Mouse (Mus musculus) urinary bladder, postnatal 0 days (tissue): ENCODE results near the gene Mum1. TPM values are rescaled to one million over a fixed set of nuclear protein-coding genes. Genes with fewer than 3 reads are reported as not detected.

Experiments used
- microRNA-seq: library from miRNA; unstranded; fragments of <30 nt; microRNA quantifications from one replicate; pipeline ENCODE4, GENCODE M21; 2016
- polyA plus RNA-seq: library from polyadenylated mRNA; unstranded; fragments of >200 nt; fragmentation: Nextera tagmentation; extraction: Ambion mirVana; gene quantifications from 2 replicates; pipeline ENCODE4 v1.2.1, GENCODE M21; 2015

Gene Mum1
- polyA plus RNA-seq, result 19.8 and 28.1 TPM in 2 replicates

DNA sequence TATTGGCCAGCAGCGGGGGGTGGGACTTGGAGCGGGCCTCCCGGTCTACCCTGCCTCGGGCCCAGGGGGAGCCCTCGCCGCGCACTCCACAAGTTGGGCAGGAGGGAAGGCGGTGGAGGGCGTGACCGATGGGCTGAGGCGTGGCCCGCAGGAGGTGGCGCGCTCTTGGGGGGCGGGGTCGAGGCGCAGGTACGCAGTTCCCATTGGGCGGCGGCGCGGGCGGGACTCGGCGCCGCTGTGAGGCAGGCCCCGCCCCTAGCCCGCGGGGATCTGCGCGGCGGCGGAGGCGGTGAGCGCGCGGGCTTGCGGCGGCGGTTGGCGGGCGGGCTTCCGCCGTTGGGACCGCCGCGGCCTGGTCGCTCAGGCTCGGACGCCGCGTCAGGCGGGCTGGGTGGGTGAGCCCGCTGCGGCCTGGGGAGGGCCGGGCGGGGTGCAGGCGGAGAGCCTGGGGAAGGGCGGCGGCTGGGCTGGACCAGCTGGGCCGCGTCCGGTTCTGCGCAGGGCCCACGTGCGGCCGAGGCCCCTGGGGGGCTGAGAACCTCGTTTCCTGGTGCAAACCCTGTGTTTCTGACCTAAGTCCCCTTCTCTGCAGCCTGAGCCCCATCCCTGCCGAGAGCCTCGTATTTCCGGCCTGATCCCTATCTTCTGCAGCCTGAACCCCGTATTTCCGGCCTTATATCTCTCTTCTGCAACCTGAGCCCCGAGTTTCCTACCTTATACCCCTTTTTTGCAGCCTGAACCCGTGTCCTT, at the start of gene Mum1:
Gene Mum1, plus strand, starts transcription at position 19 of the 750 bp plus-strand sequence.

DNA sequence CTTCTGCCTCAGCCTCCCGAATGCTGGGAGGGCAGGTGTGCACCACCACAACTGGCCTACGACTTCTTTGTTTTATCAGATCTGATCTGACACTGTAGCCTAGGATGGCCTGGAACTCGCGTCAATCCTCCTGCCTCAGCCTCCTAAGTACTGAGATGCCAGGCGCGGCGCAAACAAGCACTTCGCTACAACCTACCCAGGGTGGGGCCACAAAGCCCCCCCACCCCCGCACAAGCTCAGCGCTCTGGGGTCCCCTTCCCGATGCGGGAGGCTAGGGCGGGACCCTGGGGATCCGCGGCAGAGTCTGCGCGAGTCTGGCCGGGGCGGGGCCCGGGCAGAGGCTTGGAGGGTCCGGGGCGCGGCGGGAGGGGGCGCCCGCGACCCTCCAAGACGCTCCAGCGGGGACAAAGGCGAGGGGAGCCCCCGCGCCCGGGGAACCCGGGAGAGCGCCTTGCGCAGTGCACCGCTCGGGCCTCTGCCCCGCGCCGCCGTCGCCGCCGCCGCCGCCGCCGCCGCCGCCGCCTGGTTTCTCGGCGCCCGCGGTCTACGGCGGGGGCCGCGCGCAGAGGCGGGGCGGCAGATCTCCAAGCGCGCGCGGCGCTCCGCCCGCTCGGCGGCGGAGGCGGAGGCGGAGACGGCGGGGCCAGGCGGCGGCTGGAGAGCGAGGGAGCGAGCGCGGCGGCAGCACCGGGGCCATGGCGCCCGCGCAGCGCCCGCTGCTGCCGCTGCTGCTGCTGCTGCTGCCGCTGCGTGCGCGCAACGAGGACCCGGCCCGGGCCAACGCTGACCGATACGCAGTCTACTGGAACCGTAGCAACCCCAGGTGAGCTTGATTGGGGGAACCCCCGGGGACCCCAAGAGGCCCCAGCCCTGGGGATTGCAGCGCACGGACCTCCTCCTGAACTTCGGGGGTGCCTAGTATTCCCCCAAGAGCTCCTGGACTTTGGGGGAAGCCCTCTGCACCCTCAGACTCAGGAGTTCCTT, 46.9 kb upstream of the Mum1 start, which contains the start of gene Efna2:
Gene Efna2, plus strand, starts transcription at position 415 of the 984 bp plus-strand sequence.

DNA sequence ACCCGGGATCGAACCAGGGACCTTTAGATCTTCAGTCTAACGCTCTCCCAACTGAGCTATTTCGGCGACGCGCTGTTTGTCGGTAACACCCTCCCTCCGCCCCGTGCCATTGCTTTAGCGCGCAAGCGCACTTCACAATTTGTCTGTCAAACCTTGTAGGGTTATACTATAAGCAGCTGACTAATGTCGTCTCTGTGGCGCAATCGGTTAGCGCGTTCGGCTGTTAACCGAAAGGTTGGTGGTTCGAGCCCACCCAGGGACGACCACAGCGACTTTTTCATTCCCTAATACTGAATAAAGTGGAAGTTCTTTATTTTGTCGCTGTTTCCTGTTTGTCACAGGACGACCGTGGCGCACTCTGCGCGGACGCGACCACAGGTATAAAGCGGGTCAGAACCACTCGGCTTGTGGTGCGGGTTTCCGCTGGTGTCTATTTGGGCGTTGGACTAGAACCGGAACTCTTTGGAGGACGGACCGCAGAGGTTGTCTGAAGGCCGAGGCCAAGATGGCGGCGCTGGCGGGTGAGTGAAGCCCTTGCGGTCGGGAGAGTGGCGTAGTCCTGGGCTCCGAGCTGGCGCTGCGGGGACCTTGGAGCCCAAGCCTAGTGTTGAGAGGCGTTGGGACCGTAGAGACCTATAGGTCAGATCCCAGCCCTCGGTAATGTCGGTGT, 22.9 kb downstream of the Mum1 start, which contains the start of gene Ndufs7:
Gene Ndufs7, plus strand, starts transcription at position 151 of the 670 bp plus-strand sequence.

DNA sequence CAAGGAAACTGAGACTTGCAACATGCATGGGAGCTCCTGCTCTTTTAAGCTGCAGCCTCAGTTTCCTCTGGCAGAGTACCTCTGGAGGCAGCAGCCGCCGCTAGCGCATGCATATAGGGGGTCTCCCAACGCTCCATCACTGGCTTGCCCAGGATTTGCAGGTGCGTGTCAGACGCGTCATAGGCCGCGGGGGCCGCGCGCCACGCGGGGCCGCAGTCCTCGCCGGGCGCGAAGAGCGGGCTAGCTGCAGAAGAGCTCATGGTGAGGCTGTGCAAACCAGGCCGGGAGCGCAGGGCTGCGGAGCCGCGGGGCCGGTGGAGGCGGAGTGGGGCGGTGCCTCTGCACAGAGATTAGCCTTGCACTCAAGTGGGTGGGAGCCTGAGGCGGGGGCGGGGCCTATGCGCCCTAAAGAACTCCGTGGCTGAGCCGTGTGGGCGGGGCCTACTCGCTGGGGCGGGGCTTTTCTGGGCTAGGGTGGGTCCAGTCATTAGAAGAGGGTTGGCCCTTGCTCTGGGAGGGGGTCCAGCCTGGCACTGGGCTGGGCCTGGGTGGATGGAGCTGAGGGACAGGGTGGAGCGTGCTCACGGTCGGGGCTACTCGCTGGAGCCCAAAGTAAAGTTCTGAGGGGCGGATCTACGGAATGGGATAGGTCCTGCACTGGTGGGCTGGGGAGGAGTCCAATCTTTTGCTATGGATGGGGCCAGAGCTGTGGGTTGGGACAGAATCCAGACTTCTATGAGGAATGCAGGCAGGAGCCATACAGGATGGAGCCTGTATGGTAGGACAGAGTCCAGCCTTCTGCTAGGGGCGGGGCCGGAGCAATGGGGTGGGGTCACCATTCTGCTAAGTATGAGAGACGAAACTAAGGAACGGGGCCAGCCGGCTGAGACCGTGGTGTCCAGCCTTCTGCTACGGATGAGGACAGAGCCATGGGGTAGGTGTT, 34.7 kb downstream of the Mum1 start, which contains the start of the genes Gamt and Dazap1:
Gene Gamt, minus strand, starts transcription at position 371 of the 943 bp plus-strand sequence.
Gene Dazap1, plus strand, starts transcription at position 845 of the 943 bp plus-strand sequence.

GRCm38 (mm10) chr10:80292251-80293146, 66.3 kb downstream of the Mum1 start, which contains the start of gene Rps15:
Rps15 (plus strand) TSS chr10:80292453.

Small RNAs within 50 kb of the gene (microRNA-seq; reads per million reads assigned to microRNA genes)
- gene Mir6911, result not detected

Other genes with a start within 250 kb of the Mum1 start
- gene Tmem259, start 242.1 kb upstream of the Mum1 start, polyA plus RNA-seq, result 15.3 and 18.7 TPM in 2 replicates
- 662 and 733 TPM in 2 replicates for gene Cnn2, start 237.8 kb upstream of the Mum1 start, polyA plus RNA-seq
- 2.9 and 3.0 TPM in 2 replicates for gene Abca7, start 229.9 kb upstream of the Mum1 start, polyA plus RNA-seq
- 5.5 and 10.3 TPM in 2 replicates for gene Arhgap45, start 209.8 kb upstream of the Mum1 start, polyA plus RNA-seq
- gene Polr2e, start 186.6 kb upstream of the Mum1 start, polyA plus RNA-seq, result 94.2 and 108 TPM in 2 replicates
- 724 and 745 TPM in 2 replicates for gene Gpx4, start 179.3 kb upstream of the Mum1 start, polyA plus RNA-seq
- gene Sbno2, start 120.9 kb upstream of the Mum1 start, polyA plus RNA-seq, result 14.6 and 18.7 TPM in 2 replicates
- 11.9 and 12.4 TPM in 2 replicates for gene Stk11, start 110.6 kb upstream of the Mum1 start, polyA plus RNA-seq
- gene Atp5d, start 87.8 kb upstream of the Mum1 start, polyA plus RNA-seq, result 604 and 621 TPM in 2 replicates
- gene Cbarp, start 85.6 kb upstream of the Mum1 start, polyA plus RNA-seq, result 2.1 and 2.4 TPM in 2 replicates
- 7.5 and 7.6 TPM in 2 replicates for gene Midn, start 78.2 kb upstream of the Mum1 start, polyA plus RNA-seq
- 215 and 228 TPM in 2 replicates for gene Cirbp, start 60.4 kb upstream of the Mum1 start, polyA plus RNA-seq
- gene 1600002K03Rik, start 53.5 kb upstream of the Mum1 start, polyA plus RNA-seq, result 8.1 and 10.7 TPM in 2 replicates
- gene Efna2, start 47.0 kb upstream of the Mum1 start, polyA plus RNA-seq, result 5.6 and 6.3 TPM in 2 replicates
- 297 and 358 TPM in 2 replicates for gene Ndufs7, start 22.7 kb downstream of the Mum1 start, polyA plus RNA-seq
- gene Gamt, start 34.6 kb downstream of the Mum1 start, polyA plus RNA-seq, result 21.6 and 22.3 TPM in 2 replicates
- 25.8 and 28.0 TPM in 2 replicates for gene Dazap1, start 35.1 kb downstream of the Mum1 start, polyA plus RNA-seq
- gene Rps15, start 66.0 kb downstream of the Mum1 start, polyA plus RNA-seq, result 647 and 717 TPM in 2 replicates
- gene Apc2, start 69.5 kb downstream of the Mum1 start, polyA plus RNA-seq, result 0.36 and 0.45 TPM in 2 replicates
- 39.5 and 42.5 TPM in 2 replicates for gene 2310011J03Rik, start 94.1 kb downstream of the Mum1 start, polyA plus RNA-seq
- gene Pcsk4, start 103.1 kb downstream of the Mum1 start, polyA plus RNA-seq, result 1.3 and 2.2 TPM in 2 replicates
- 17.3 and 20.4 TPM in 2 replicates for gene Reep6, start 103.5 kb downstream of the Mum1 start, polyA plus RNA-seq
- 21.4 and 22.9 TPM in 2 replicates for gene Adamtsl5, start 122.0 kb downstream of the Mum1 start, polyA plus RNA-seq
- not detected in 2 replicates for gene Plk5, start 130.0 kb downstream of the Mum1 start, polyA plus RNA-seq
- 3.7 and 4.2 TPM in 2 replicates for gene Mex3d, start 161.2 kb downstream of the Mum1 start, polyA plus RNA-seq
- 93.3 and 96.5 TPM in 2 replicates for gene Mbd3, start 173.1 kb downstream of the Mum1 start, polyA plus RNA-seq
- gene Uqcr11, start 180.4 kb downstream of the Mum1 start, polyA plus RNA-seq, result 829 and 1,098 TPM in 2 replicates
- 28.2 and 29.8 TPM in 2 replicates for gene Tcf3, start 207.2 kb downstream of the Mum1 start, polyA plus RNA-seq